Mouse (Mus musculus): ENCODE measurements around the gene Hyal1. TPM values are rescaled to one million over a fixed set of nuclear protein-coding genes. Genes with fewer than 3 reads are reported as not detected.

Hyal1 gene
- polyA plus RNA-seq, 1 experiment from 2014 or later, result 10.0 TPM

DNA sequence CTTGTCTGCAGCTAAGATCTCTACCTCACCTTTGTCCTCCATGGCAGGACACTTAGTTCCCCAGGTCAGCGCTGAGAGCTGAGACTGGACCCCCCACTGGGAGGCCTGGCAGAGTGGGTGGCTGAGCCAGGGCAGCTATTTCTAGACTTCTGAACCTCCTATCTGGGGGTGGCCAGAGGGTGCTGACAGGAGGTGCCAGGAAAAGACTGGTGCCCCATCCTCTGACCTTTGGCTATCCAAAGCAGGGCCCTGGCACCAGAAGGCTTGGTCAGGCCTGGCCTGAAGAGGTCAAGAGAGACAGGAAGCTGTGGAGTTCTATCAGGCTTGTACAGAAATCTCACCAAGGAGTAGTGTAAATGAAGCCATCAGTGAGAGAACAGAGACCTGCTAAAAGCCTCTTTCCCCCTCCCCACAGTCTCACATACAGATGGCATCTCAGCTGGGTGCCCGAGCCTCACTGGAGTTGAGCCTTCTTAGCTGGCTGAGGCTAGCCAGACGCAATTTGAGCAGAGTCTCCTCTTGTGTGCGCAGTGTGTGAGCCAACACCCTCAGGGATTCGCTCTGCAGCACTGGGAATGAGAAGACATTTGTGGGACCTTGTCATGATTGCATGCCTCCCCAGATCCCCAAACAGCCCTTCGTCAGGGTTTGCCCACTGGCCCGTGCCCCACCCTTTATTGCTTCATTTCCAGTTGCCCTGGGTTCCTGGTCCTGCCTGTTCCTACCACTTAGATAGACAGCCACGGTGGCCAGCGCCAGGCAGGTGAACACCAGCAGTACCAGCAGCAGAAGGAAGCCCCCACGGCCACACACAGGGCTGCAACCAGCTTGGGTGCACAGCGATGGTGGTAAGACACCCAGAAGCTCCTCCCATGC, 16.6 kb downstream of the Hyal1 start:
- Histone ChIP-seq H3K36me3 (peaks cover 43% of the 10 kb centered on the region), H3K9me3 (no peaks in the 10 kb centered on the region), H3K9ac (replicated peaks) (no peak overlapping the region), H3K4me1 (replicated peaks) (peaks cover 10% of the 10 kb centered on the region), H3K27me3 (no peaks in the 10 kb centered on the region), H3K4me2 (replicated peaks) (no peak overlapping the region), H3K27ac (no peak overlapping the region), H3K4me3 (replicated peaks) (no peak overlapping the region)
- ATAC-seq, result no peak
- 85% methylated on average over 11 of the region's 11 CpGs for WGBS

- Histone ChIP-seq H3K9ac (replicated peaks) (no peak overlapping the region), H3K9me3 (no peaks in the 10 kb centered on the region), H3K4me2 (replicated peaks) (no peak overlapping the region), H3K4me3 (replicated peaks) (no peak overlapping the region), H3K27me3 (no peaks in the 10 kb centered on the region), H3K36me3 (peaks cover 43% of the 10 kb centered on the region), H3K4me1 (replicated peaks) (0 out of 2 replicates have a peak, but pooled peaks cover 3% of the 10 kb centered on the region), H3K27ac (no peak overlapping the region)
- 80% methylated on average over 8 of the region's 8 CpGs for WGBS
- ATAC-seq, result no peak
Measured at GRCm38 (mm10) chr9:107594281-107595062, 17.7 kb downstream of the Hyal1 start.

DNA sequence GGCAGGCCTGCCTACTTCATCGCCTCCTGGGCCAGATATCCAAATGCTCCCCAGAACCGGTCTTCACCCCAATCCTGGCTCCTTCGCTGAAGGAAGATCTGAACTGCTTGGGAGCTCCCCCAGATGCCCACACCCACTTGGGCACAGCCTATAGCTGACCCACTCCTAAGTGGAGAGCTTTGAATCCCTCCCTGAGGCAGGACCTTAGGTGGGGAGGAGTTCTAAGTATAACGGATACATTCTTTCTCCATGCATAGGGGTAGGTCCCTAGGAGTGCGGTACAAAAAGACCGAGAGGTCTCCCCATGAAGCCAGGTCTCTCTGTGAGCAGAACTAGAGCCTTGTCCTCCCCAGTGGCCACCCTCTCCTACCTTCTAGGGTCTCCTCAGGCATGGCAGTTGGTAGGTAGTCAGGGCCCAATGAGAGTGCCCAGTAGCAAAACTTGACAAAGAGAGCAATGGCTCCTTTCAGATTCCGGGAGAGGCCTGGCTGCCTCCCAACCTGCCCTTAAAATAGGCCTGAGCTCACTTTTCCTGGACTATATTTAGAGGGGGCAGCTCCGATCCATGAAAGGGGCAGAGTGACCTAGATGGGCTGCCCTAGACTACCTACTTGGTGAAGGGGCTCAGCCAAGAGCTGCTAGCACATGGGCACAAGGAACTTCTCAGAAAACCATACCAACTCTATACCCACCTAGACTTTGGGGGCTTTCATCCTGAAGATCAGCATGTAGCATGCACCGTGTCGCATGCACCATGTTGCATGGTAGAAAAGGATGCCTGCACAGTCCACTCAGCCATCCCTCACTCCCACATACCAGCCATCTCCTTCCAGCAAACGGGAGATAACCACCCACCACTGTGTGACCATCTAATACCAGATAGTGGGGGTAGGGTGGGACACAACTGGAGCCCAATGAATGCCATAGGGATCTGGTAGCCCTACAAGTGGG, 20.2 kb downstream of the Hyal1 start:
- H3K27ac ChIP-seq, result no peak overlapping the region
- H3K4me2 ChIP-seq (replicated peaks), result no peak overlapping the region
- ATAC-seq, result no peak
- no peak overlapping the region for H3K9ac ChIP-seq (replicated peaks)
- 92% methylated on average over 11 of the region's 11 CpGs for WGBS
- H3K4me3 ChIP-seq (replicated peaks), result no peak overlapping the region
- no peaks in the 10 kb centered on the region for H3K9me3 ChIP-seq
- H3K27me3 ChIP-seq, result no peaks in the 10 kb centered on the region
- peaks cover 23% of the 10 kb centered on the region for H3K36me3 ChIP-seq
- H3K4me1 ChIP-seq (replicated peaks), result 0 out of 2 replicates have a peak, but pooled peaks cover 3% of the 10 kb centered on the region

- Histone ChIP-seq H3K27ac (no peak overlapping the region), H3K4me1 (replicated peaks) (peaks cover 7% of the 10 kb centered on the region), H3K9me3 (no peaks in the 10 kb centered on the region), H3K4me3 (replicated peaks) (no peak overlapping the region), H3K9ac (replicated peaks) (no peak overlapping the region), H3K36me3 (peaks cover 8% of the 10 kb centered on the region), H3K4me2 (replicated peaks) (no peak overlapping the region), H3K27me3 (no peaks in the 10 kb centered on the region)
- ATAC-seq, result no peak
- WGBS, result 78% methylated on average over 5 of the region's 5 CpGs
Measured at GRCm38 (mm10) chr9:107598385-107598784, 21.7 kb downstream of the Hyal1 start.

DNA sequence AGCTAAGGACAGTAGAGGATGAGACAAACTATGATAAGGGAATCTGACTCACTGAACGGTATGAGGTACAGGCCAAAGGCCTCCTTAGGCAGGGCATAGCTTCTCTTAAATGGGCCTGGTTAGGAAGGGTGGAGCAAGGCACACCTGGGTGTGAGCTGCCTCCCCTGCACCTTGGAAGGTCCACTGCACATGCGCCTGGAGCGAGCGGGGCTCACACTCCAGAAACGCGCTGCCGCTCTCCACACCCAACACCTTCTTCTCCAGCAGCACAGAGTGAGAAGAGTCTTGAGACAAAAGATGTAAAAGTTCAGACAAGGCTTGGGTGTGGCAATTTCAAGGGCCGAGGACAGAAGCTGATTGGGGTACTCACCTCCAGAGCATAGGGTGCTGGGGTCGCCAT, 22.7 kb downstream of the Hyal1 start:
- 87% methylated on average over 9 of the region's 9 CpGs for WGBS
- Histone ChIP-seq H3K9ac (replicated peaks) (no peak overlapping the region), H3K4me2 (replicated peaks) (no peak overlapping the region), H3K27me3 (no peaks in the 10 kb centered on the region), H3K4me1 (replicated peaks) (peaks cover 11% of the 10 kb centered on the region), H3K27ac (no peak overlapping the region), H3K4me3 (replicated peaks) (no peak overlapping the region), H3K9me3 (no peaks in the 10 kb centered on the region), H3K36me3 (no peaks in the 10 kb centered on the region)
- no peak for ATAC-seq

DNA sequence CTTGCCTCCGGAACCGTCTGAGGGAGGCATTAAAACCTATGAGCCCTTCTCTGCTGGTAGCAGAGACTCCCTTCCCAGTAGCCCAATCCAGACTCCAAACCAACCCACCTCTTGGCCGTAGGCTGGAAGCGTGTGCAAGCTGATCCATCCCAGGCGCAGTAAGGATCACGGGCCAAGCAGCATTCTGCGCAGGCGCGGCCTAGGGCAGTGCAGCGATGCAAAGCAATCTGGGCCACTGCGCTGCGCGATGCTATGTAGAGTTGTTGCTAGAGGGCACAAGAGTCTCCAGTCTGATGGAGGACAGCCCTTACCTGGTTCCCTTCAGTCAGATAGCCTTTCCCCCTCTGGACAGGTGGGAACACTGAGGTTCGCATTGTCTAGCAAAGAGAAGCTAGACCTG, 23.1 kb downstream of the Hyal1 start:
- no peaks in the 10 kb centered on the region for H3K27me3 ChIP-seq
- WGBS, result 83% methylated on average over 14 of the region's 14 CpGs
- no peaks in the 10 kb centered on the region for H3K9me3 ChIP-seq
- H3K4me2 ChIP-seq (replicated peaks), result no peak overlapping the region
- ATAC-seq, result no peak
- H3K4me1 ChIP-seq (replicated peaks), result peaks cover 15% of the 10 kb centered on the region
- no peak overlapping the region for H3K9ac ChIP-seq (replicated peaks)
- H3K4me3 ChIP-seq (replicated peaks), result no peak overlapping the region
- H3K27ac ChIP-seq, result no peak overlapping the region
- no peaks in the 10 kb centered on the region for H3K36me3 ChIP-seq

GRCm38 (mm10) chr9:107600745-107601144, 24.0 kb downstream of the Hyal1 start:
- Histone ChIP-seq H3K4me1 (replicated peaks) (peaks cover 24% of the 10 kb centered on the region), H3K27me3 (no peaks in the 10 kb centered on the region), H3K27ac (no peak overlapping the region), H3K9ac (replicated peaks) (no peak overlapping the region), H3K4me2 (replicated peaks) (no peak overlapping the region), H3K9me3 (no peaks in the 10 kb centered on the region), H3K36me3 (no peaks in the 10 kb centered on the region), H3K4me3 (replicated peaks) (no peak overlapping the region)
- ATAC-seq, result no peak
- WGBS, result 84% methylated on average over 12 of the region's 12 CpGs

- peaks cover 27% of the 10 kb centered on the region for H3K4me1 ChIP-seq (replicated peaks)
- H3K36me3 ChIP-seq, result no peaks in the 10 kb centered on the region
- WGBS, result 88% methylated on average over 11 of the region's 11 CpGs
- no peaks in the 10 kb centered on the region for H3K27me3 ChIP-seq
- H3K4me2 ChIP-seq (replicated peaks), result no peak overlapping the region
- ATAC-seq, result no peak
- no peaks in the 10 kb centered on the region for H3K9me3 ChIP-seq
- no peak overlapping the region for H3K4me3 ChIP-seq (replicated peaks)
- no peak overlapping the region for H3K27ac ChIP-seq
- H3K9ac ChIP-seq (replicated peaks), result no peak overlapping the region
Measured at GRCm38 (mm10) chr9:107601275-107601674, 24.5 kb downstream of the Hyal1 start.

GRCm38 (mm10) chr9:107602068-107602648, 25.4 kb downstream of the Hyal1 start:
- ATAC-seq, result peak; percentile 74
- no peaks in the 10 kb centered on the region for H3K36me3 ChIP-seq
- no peak overlapping the region; the same call in 1 of the 2 replicates for H3K9ac ChIP-seq (replicated peaks)
- 15% methylated on average over 10 of the region's 10 CpGs for WGBS
- no peaks in the 10 kb centered on the region for H3K9me3 ChIP-seq
- H3K4me3 ChIP-seq (replicated peaks), result no peak overlapping the region
- no peaks in the 10 kb centered on the region for H3K27me3 ChIP-seq
- no peak overlapping the region for H3K4me2 ChIP-seq (replicated peaks)
- H3K27ac ChIP-seq, result peak overlapping the region; percentile 60
- H3K4me1 ChIP-seq (replicated peaks), result peaks cover 35% of the 10 kb centered on the region

GRCm38 (mm10) chr9:107603251-107603650, 26.5 kb downstream of the Hyal1 start:
- H3K4me3 ChIP-seq (replicated peaks), result no peak overlapping the region
- no peak overlapping the region for H3K27ac ChIP-seq
- H3K4me2 ChIP-seq (replicated peaks), result no peak overlapping the region
- WGBS, result 89% methylated on average over 6 of the region's 6 CpGs
- no peak overlapping the region for H3K9ac ChIP-seq (replicated peaks)
- H3K27me3 ChIP-seq, result no peaks in the 10 kb centered on the region
- H3K9me3 ChIP-seq, result no peaks in the 10 kb centered on the region
- no peaks in the 10 kb centered on the region for H3K36me3 ChIP-seq
- ATAC-seq, result no peak
- H3K4me1 ChIP-seq (replicated peaks), result peaks cover 44% of the 10 kb centered on the region

DNA sequence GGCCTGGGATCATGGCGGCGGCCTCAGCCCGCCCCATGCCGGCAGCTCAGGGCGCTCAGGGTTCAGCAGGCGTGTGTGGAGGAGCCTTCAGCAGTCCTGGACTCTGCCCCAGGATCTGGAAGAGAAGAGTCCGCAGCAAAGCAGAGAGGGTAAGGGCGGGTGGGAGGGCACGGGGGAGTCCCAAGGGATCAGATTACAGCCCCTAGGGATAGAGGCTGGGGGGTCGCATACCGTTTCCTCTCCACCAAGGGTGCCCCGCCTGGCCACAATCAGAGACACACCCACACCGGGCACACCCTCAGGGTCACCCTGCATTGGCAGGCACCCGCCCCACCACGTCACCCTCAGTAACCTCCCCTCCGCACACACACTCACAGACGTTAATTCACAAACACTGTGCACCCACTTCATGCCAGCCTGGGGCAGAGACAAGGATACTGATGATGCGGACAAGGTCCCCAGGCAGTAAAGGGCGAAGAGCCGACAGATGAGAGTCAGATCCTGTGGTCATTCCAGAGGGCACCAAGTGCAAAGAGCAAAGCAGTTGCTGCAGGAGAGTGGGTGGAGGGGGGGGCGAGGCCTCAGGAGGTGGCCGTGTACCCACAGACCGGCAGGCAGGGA, 28.4 kb downstream of the Hyal1 start:
- no peak for ATAC-seq
- H3K9ac ChIP-seq (replicated peaks), result peak overlapping the region; percentile 49
- no peaks in the 10 kb centered on the region for H3K27me3 ChIP-seq
- peak overlapping the region; percentile 15 for H3K4me2 ChIP-seq (replicated peaks)
- H3K36me3 ChIP-seq, result no peaks in the 10 kb centered on the region
- H3K4me1 ChIP-seq (replicated peaks), result peaks cover 59% of the 10 kb centered on the region
- H3K4me3 ChIP-seq (replicated peaks), result no peak overlapping the region
- no peak overlapping the region; the same call in 1 of the 2 replicates for H3K27ac ChIP-seq
- H3K9me3 ChIP-seq, result no peaks in the 10 kb centered on the region
- WGBS, result 37% methylated on average over 23 of the region's 23 CpGs
